Mouse (Mus musculus) c-Kit-positive CD71-negative TER-119-negative erythroid progenitor cells, embryonic 14.5 days (primary cell): ENCODE results near the gene Phospho1.

Experiments used
- DNase-seq: peaks from one replicate; pipeline ENCODE4 v3.0.0-alpha.2; 2013; ENCODE audit warnings: low read depth

The Phospho1 gene

DNA sequence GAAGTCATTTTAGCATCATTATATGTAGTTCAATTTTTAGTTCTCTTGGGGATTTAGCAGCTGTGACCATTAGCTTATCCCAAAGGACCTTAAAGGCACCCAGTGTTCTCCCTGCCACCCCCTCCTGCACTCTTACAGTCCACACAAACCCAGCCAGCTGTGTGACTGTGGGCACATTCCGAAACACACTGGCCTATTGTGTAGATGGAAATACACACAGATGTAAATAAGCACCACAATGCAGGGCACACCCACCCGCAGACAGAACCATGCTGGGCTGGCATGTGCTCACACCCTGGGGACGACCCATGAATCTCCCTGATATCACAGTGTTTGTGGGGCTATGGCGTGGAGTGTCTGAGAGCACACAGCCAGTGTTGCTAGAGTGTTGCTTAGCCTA, 12.1 kb upstream of the Phospho1 start:
- DNase-seq, result no peak

DNA sequence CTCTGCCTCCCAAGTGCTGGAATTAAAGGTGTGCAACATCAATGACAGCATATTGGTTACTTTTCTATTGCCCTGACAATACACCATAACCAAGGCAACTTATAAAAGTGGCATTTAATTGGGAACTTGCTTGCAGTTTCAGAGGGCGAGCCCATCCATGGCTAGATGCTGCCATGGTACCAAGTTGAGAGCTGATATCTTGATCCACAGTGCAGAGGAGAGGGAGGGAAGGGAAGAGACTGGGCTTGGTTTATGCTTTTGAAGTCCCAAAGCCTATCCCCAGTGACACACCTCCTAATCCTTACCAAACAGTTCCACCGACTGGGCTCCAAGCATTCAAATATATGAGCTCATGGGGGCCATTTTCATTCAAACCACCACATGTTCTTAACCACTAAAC, 10.2 kb upstream of the Phospho1 start:
- DNase-seq, result no peak

DNA sequence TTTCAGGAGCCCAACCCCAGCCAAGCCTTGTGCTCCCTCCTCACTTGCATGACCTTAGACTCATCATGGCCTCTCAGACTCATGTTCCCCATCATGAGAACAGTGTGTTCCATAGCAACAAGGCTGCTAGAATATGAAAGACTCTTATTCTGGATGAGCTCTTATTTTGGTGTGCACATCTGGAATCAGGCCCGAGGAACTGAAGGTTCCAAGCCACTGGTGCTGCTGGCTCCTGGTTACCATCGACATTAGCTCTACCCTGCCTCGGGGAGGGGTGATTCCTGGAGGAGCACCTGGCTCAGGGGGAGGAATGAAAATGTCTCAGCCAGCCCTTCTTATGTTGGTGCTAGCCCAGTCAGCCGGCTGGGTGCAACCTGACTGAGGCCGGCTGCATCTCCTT, 9.4 kb upstream of the Phospho1 start:
- no peak for DNase-seq

DNA sequence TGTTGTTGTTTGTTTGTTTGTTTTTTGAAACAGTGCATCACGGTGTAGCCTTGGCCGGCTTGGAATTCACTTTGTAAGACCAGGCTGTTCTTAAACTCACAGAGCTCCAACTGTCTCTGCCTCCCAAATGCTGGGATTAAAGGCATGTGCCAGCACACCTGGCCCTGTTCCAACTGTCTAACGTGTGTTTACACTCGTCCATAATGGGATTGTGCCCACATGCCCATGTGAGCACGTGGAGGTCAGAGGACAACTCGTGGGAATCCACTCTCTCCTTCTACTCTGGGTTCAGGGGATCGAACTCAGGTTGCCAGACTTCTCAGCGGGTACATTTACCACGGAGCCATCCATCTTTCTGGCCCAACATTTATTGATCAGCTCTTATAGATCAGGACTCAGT, 8.9 kb upstream of the Phospho1 start:
- no peak for DNase-seq

DNA sequence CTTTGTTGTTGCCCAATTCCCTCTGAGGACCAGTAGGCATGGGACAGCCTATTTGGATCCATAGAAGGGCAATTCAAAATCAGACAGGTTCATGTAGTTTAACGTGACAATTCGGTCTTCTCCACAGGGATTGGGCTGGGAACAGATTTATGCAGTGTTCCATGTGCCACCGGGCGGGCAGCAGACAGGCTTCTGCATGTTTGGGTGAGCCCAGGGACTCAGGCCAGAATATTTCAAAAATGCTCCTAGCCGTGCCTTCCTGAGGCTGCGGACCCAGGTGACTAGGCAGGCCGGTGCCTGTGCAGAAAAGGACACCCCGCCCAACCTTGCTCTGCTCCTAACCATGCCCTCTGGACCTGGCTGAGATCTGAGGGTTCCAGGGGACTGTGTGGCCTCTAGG, 5.2 kb upstream of the Phospho1 start:
- no peak for DNase-seq

DNA sequence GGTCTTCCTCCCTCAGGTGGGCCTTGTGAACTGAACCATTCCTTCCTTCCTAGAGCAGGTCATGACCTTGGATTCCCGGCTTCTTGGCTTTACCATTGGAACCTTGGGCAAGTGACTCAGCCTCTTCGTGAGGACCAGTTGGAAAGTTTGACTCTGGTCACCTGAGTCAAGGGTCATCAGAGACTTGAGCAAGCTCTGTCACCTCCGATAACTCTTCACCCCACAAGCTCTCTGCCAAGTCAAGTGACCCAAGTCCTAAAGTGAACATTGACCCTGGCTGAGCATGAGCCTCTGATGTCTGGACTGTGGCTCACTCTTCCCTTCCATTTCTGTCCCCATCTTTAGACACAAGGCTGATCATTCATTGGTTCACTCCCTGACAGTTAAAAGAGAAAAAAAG, 2.8 kb upstream of the Phospho1 start:
- no peak for DNase-seq

DNA sequence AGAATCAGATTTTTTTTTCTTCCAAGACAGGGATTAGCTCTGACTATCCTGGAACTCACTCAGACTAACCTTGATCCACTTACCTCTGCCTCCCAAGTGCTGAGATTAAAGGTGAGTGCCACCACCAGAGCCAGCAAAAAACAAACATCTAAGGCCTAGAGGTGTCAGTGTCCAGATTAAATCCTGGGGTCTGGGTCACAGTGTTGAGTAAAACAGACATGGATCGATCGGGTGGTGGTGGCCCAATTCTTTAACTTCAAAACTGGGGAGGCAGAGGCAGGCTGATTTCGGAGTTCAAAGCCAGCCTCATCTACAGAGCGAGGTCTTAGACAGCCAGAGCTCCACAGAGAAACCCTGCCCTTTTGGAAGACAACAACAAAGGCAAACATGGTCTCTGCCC, 1.9 kb upstream of the Phospho1 start:
- no peak for DNase-seq

DNA sequence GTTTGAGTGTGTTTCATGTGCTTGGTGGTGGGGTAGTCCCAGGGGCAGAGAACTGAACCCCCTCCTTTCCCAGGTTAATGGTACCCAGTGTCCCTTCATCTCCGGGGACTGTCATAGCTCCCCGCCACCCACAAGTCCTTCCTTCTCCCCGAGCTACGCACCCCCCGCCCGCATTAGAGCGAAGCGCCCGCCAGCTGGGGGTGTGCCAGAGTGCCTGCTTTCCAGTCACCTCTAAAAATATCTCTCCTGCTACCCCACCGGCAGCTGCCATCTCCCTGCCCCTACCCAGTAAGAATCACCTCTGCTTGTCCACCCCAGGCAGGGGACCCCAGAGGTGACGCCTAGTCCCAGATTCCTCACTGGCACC, 561 bp downstream of the Phospho1 start:
- DNase-seq, result no peak

DNA sequence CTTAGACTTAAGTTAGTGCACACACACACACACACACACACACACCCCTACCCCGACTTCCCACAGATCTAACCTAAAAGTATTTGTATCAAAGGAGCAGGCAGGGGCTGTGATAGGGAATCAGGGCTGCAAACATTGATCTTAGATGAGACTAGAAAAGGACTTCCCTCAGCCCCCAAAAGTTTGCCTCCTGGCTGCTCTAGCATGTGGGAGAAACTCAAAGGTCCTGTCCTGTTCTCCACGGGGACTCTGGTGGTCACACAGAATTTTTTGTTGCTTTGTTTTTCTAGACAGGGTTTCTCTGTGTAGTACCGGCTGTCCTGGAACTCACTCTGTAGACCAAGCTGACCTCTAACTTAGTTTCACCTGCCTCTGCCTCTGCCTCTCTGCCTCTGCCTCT, 1.3 kb downstream of the Phospho1 start:
- no peak for DNase-seq

DNA sequence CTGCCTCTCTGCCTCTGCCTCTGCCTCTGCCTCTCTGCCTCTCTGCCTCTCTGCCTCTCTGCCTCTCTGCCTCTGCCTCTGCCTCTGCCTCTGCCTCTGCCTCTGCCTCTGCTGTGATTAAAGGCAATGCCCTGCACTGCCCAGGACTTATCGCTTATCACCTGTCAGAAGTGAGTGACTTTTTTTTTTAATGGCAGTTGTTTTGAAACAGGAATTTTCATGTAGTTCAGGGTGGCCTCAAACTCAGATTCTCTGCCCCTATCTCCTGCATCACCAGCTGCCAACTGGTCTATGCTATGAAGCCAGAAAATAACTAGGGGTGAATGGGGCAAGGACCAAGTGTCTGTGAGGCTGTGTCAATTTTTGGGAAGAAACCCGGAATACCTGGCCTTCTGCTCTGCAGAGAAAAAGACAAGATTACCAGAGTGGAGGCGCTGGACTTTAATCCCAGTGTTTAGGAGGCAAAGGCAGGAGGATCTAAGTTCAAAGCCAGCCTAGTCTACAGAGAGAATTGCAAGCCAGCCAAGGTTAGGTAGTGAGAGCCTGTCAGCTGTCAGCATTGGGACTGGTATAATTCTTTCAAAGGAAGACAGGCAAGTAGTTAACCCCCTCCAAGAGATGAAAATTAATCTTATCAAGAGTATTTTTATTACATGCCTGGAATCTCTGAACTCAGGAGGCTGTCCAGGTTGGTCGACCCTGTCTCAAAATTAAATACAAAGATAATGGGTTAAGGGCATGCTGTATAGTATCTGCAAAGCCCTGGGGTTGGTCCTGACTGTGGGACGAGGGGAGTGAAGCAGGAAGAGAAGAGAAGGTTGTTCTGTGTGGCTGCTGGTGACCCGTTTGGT, 2.2 kb downstream of the Phospho1 start:
- no peak for DNase-seq

DNA sequence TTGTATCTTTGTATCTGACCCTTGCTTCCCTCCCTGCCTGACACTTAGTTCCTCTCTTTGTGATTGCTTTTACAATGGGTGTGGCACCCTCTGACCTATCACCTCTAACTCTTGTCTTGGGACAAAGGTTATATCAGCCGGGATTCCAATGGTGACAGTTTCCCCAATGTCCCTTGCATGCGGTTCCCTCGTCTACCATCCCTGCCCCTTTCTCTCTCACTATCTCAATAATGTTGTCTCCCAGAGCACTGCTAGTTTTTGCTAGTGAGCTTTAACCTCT, 2.8 kb downstream of the Phospho1 start:
- no peak for DNase-seq

DNA sequence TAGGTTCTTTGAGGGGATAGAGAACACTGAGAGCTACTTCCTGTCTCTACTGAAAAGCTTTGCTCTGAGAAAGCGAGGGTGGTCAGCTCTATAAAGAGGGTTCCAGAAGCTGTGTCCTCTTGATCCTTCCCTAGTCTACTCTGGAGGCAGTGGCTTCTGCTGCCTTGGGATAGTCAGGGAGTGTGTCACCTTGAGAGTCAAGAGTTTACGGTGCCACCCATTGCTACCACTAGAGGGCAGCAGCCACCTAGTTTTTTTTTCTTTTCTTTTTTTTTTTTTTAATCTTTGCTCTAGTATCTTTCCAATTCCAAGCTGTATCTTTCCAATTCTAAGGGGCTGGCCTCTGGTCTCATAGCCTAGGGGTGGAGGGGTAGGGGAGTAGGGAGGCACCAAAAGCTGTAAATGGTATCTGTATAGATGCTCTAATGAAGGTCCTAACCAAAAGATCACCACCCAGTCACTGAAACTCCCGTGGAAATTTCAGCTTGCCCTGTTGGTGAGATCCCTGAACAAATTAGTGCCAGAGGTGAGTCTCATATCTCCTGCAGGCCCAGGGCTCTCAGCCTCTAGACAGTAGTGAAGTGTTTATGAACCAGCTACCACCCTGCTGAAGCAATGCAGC, 3.3 kb downstream of the Phospho1 start:
- peak; percentile 69 for DNase-seq

DNA sequence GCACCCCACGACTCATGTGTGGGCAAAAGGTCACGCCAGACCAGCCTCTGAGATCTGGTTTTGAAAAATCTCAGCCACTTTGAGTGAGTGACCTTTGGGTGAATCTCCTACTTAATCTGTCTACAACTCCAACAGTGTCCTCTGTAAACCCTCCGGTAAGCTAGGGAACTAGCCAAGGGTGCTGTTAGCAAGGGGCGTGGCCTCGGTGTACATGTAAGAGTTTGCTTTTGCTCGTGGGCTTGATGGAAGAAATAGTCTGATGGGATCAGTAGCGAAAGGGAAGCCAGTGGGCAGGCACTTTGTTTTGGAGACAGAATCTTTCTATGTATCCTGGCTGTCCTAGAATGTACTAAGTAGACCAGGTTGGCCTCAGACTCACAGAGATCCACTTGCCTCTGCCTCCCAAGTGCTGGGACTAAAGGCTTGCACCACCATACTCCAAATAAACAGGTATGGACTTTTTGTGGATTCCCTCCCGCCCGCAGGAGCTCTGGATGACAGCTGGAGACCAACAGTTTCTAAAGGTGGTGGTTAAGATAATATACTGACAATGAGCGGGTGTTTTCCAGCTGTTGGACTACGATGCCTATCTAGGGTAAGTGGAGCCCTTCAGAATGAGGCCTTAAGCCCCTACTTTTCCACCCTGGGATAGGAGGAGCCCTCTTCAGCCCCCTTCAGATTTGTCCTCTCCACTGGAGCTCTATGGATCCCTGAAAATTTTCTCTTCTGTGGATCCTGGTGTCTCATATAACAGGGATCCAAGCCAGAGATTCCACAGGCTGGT, 4.1 kb downstream of the Phospho1 start:
- no peak for DNase-seq

DNA sequence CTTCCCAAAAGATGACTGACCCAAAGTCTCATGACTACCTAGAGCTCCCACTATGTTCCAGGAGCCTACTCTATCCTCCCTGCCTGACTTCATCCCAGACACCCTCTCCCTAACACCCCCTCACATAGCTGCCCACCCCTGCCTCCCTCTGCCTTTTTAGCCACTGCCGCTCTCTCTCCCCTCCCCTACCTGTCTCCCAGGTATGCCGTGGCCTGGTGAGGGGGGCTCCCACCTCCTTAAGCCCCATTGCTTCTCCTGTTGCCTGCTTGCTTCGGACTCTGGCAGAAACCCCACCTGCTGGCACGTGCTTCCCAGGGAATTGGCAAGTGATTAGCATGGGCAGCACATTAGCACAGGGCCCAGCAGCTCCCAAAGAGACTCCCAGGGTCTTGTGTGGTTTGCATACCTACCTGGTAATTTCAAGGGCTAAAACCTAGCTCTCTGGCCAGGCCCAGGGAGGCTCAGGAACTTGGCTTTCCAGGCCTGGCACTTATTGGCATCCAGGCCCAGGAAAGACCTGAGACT, 5.3 kb downstream of the Phospho1 start:
- no peak for DNase-seq

DNA sequence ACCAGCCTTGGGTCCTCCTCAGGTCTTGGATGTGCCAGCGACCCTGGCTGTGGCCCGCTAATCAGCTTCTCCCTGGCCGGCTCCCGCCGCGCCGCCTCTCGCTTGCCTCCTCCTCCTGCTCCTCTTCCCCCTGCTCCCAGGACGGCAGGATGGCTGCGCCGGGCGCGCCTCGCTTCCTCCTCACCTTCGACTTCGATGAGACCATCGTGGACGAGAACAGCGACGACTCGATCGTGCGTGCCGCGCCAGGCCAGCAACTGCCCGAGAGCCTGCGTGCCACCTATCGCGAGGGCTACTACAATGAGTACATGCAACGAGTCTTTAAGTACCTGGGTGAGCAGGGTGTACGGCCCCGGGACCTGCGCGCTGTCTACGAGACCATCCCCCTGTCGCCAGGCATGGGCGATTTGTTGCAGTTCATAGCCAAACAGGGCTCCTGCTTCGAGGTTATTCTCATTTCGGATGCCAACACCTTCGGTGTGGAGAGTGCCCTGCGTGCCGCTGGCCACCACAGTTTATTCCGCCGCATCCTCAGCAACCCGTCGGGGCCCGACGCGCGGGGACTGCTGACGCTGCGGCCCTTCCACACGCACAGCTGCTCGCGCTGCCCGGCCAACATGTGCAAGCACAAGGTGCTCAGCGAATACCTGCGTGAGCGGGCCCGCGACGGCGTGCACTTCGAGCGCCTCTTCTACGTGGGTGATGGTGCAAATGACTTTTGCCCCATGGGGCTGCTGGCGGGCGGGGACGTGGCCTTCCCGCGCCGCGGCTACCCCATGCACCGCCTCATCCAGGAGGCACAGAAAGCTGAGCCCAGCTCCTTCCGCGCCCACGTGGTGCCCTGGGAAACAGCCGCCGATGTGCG, 6.3 kb downstream of the Phospho1 start:
- DNase-seq, result no peak

DNA sequence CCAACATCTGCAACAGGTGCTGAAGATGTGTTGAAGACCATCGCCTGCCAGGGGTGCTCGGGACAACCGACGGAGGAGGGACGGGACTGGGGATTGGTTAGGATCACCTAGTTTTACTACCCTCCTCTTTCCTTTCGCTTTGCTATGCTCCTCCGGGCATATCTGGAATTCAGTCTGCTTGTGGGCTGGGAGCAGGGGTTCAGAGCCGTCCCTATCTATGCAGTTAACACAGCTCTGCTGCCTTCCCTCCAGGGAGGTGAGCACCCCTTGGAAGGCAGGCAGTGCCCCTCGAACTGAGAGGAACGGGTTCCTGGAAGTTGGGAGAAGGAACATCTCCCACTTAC, 6.9 kb downstream of the Phospho1 start:
- no peak for DNase-seq

DNA sequence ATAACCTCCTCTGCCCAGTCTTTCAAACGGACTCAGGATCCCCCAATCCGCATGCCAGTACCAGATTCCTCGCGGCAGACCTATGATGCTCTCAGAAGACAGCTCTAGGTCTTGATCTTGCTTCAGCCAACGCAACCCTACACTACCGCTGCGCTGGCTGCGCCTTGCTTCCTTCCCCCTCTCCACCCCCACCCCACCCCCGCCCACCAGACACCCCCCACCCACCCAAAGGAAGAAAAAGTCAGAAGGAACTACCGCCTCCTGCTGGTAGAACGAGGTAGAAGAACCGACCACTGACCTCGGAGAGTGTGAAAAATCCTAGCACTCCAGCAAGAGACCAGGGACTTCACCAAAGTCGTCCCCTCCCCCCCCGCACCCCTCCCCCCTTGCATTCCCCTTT, 7.3 kb downstream of the Phospho1 start:
- DNase-seq, result no peak

DNA sequence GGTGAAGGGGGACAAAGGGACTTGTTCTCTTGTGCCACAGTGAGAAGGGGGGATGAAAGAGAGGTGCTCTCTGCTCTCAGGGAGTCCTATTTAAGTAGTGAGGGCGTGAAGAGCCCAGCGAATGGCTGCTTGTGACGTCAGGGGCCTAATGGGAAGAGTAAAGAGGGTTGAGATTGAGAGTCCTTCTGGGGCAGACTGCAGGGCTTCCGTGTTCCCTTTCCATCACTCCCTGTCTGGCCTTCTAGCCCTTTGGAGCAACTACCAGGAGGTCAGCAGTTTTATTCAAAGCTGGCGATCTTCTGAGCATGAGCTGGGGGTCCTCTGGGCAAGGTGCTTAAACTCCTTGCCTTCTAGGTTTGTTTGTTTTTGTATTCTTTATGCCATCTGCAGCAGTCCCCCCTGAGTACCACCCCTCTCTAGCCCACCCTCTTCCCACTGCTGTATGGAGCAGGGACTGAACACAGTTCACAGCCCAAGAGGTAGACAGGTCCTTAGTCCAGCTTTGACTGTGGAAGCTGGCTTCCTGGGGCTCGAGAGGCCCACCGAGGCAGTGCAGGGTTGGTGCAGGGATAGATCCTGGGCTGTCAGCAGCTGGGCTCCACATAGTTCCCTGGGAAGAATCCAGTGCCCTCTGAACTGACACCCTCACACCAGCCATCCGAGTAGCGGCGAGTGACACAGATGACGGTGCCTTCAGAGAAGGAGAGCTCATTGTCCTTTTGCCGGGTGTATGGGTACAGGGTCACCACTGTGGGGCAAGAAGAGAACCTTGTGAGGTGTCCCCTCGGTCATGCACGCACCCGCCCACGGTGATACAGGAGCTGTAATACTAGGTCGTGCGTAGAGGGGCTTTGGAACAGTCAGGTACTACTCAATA, 8.1 kb downstream of the Phospho1 start:
- no peak for DNase-seq

DNA sequence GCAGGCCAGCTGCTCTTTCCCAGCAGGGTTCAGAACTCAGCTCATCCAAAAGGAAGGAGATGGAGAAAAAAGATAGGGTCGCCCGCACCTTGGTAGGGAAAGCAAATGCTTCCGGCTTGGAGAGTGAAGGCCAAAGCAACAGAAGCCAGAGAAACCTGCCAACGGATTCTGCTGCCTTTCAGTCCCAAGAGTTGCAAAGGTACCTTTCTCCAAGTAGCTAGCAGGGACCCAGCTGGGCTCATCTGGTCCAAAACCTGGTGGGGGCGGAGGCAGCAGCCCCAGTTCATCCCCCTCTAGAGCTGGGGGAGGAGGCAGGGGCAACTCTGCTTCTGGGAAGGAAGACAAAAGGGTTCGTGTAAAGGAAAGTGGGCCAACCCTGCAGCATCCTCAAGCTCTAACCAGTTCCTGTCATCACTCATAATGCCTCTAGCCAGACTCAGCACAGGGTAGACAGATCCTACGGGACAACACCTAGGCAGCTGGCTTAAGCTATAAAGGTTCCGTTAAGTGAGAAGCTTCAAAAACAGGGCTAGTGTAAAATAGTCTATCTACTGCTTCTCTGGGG, 8.8 kb downstream of the Phospho1 start:
- DNase-seq, result no peak

DNA sequence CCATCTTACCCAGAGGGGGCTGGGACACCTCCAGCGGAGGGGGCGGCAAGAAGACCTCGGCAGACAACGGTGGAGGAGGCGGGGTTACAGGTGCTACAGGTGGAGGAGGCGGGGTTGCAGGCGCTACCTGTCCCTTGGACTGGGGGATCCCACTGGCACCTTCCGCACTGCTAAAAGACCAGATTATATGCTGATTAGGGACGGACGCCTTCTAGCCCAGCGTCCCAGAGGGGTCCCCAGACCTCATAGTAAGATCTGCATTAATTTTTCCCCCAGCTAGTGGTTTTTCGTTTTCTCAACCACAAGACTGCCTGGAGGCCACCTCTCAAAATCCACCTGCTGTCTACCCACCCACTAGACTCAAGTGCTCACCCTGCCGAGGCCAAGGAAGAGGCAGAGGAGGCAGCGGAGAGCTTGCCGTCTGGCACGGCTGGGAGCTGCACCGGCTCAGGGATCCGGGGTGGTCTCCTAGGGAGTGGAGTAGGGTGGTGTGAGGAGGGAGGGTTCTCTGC, 9.4 kb downstream of the Phospho1 start:
- no peak for DNase-seq
